ENCODE assay signal across 11 mouse cellular contexts in the genomic region with DNA sequence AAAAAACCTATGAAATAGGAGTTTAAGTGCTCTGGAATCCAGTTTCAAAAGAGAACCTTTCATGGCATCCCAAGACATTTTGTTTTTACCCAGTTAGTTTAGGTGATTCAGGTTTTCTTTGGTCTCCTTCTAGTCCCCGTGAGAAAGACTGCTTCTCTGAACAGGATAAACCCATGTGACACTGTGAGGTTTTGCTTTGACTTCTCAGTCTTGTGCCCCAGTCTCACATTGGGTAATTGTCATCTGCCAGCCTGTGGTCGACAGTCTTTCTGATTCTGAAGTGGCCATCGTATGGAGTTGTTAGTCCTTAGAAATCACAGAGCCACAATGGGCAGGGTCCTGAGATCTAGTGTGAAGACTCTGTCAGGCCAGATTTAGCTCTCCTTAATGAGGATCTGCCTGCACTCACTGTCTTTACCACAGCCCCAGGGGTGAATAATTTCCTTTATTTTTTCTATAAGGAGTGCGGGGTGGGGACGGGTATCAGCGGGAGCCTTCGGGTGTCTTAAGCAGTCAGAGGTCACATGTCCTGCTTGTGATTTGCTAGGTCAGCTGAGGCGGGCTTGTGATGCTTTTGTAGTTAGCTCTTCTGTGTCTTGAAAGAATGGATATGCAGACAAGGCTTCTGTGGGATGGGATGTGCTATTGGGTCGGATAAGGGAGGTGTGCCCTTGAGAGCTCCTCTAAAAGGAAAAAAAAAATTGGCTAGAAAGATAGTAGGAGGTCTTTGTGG.
A peak's percentile ranks its signal among the peaks of the same experiment; 100 is the strongest.
DNase-seq lines count a peak whose midpoint lies in the region; ATAC-seq and TF ChIP-seq lines count a peak whose summit lies in the region.
"Had no signal": no experiment of that assay in that cellular context is flagged by ENCODE, and none has a peak within 500 bp of the region (broad histone marks: within the 10 kb centered on the region; RNA-seq: fewer than 3 reads in every experiment).

No protein-coding gene starts in this region.

- no peaks in the 10 kb centered on the region for H3K36me3 ChIP-seq in stomach, embryonic 15.5 days
- no peaks in the 10 kb centered on the region for H3K36me3 ChIP-seq in stomach, postnatal 0 days (ENCODE audit: control insufficient read depth, insufficient read depth, low read length)
- H3K36me3 ChIP-seq in midbrain, embryonic 11.5 days (ENCODE audit: control insufficient read depth, insufficient read depth, low read length), result no peaks in the 10 kb centered on the region
- H3K36me3 ChIP-seq: hindbrain, embryonic 15.5 days; liver, embryonic 15.5 days had no signal

- no peaks in the 10 kb centered on the region for H3K27me3 ChIP-seq in stomach, embryonic 15.5 days (replicated peaks)
- no peaks in the 10 kb centered on the region for H3K27me3 ChIP-seq in stomach, postnatal 0 days (ENCODE audit: control insufficient read depth, insufficient read depth, low read length)
- no peaks in the 10 kb centered on the region for H3K27me3 ChIP-seq in midbrain, embryonic 11.5 days (ENCODE audit: control insufficient read depth, insufficient read depth, low read length)
- H3K27me3 ChIP-seq: hindbrain, embryonic 15.5 days; liver, embryonic 15.5 days had no signal

- H3K4me1 ChIP-seq in stomach, embryonic 15.5 days, result peaks cover 11% of the 10 kb centered on the region
- peaks cover 5% of the 10 kb centered on the region; the same call in 1 of the 2 replicates for H3K4me1 ChIP-seq in stomach, postnatal 0 days (replicated peaks; ENCODE audit: control insufficient read depth, insufficient read depth)
- peaks cover 12% of the 10 kb centered on the region for H3K4me1 ChIP-seq in midbrain, embryonic 11.5 days (ENCODE audit: control insufficient read depth, insufficient read depth, low read length)

- intact Hi-C loops in gastrocnemius, postnatal 36 days (cut with DNase I), result no loop called here
- intact Hi-C loops in left cerebral cortex, postnatal 10 days (cut with DNase I), result no loop called here

- no peaks in the 10 kb centered on the region for H3K9me3 ChIP-seq in stomach, embryonic 15.5 days
- no peaks in the 10 kb centered on the region for H3K9me3 ChIP-seq in stomach, postnatal 0 days (ENCODE audit: control insufficient read depth, low read length)
- H3K9me3 ChIP-seq in midbrain, embryonic 11.5 days (ENCODE audit: control insufficient read depth, low read length), result no peaks in the 10 kb centered on the region
- H3K9me3 ChIP-seq: hindbrain, embryonic 15.5 days; liver, embryonic 15.5 days had no signal

- WGBS in stomach, embryonic 15.5 days, result 63% methylated on average over 9 of the region's 9 CpGs
- WGBS in stomach, postnatal 0 days, result 73% methylated on average over 9 of the region's 9 CpGs
- 27% methylated on average over 9 of the region's 9 CpGs for WGBS in midbrain, embryonic 11.5 days

- ATAC-seq in stomach, embryonic 15.5 days (ENCODE audit: insufficient read depth, low FRiP score, low read depth), result no peak
- ATAC-seq in stomach, postnatal 0 days (ENCODE audit: low FRiP score, low TSS enrichment), result no peak
- ATAC-seq in midbrain, embryonic 11.5 days (ENCODE audit: low FRiP score), result peak; percentile 33

- DNase-seq in embryo, embryonic 9.5 days (ENCODE audit: extremely low spot score), result peak; percentile 8
- no peak for DNase-seq in embryo, embryonic 10 days (ENCODE audit: low spot score)
- no peak for DNase-seq in stomach, postnatal 0 days (ENCODE audit: low spot score)
- DNase-seq in midbrain, embryonic 11.5 days (ENCODE audit: low spot score, missing footprints), result peak; percentile 84
- DNase-seq in gastrocnemius, postnatal 36 days, result no peak
- DNase-seq in left cerebral cortex, postnatal 10 days (ENCODE audit: extremely low spot score in 1 of 2, low spot score in 2 of 2), result no peak
- no peak for DNase-seq in urinary bladder, adult 2 months (ENCODE audit: low spot score)
- DNase-seq: heart, adult 18-20 months had no signal

- no peak overlapping the region for H3K9ac ChIP-seq in stomach, embryonic 15.5 days
- no peak overlapping the region for H3K9ac ChIP-seq in stomach, postnatal 0 days (ENCODE audit: low read length)
- H3K9ac ChIP-seq in midbrain, embryonic 11.5 days (ENCODE audit: low read length), result no peak overlapping the region
- H3K9ac ChIP-seq: hindbrain, embryonic 15.5 days; liver, embryonic 15.5 days had no signal

- TF ChIP-seq CTCF in stomach, postnatal 0 days (IDR thresholded peaks at IDR 0.05; ENCODE audit: low read depth), result no peak

- H3K4me2 ChIP-seq in stomach, embryonic 15.5 days, result no peak overlapping the region
- H3K4me2 ChIP-seq in stomach, postnatal 0 days (replicated peaks; ENCODE audit: low read depth), result no peak overlapping the region
- H3K4me2 ChIP-seq in midbrain, embryonic 11.5 days, result no peak overlapping the region
- H3K4me2 ChIP-seq: hindbrain, embryonic 15.5 days; liver, embryonic 15.5 days had no signal

- TF ChIP-seq EP300 in stomach, postnatal 0 days (optimal IDR thresholded peaks at IDR 0.05), result no peak

- H3K27ac ChIP-seq in stomach, embryonic 15.5 days, result peak overlapping the region; percentile 73; the same call in 1 of the 2 replicates
- H3K27ac ChIP-seq in stomach, postnatal 0 days (replicated peaks), result no peak overlapping the region
- H3K27ac ChIP-seq in midbrain, embryonic 11.5 days (ENCODE audit: low read depth, low read length), result no peak overlapping the region
- H3K27ac ChIP-seq: hindbrain, embryonic 15.5 days; liver, embryonic 15.5 days had no signal

- H3K4me3 ChIP-seq in stomach, embryonic 15.5 days (replicated peaks), result no peak overlapping the region
- no peak overlapping the region for H3K4me3 ChIP-seq in stomach, postnatal 0 days (ENCODE audit: low read depth, low read length)
- no peak overlapping the region for H3K4me3 ChIP-seq in midbrain, embryonic 11.5 days (ENCODE audit: low read depth, low read length)
- H3K4me3 ChIP-seq: hindbrain, embryonic 15.5 days; liver, embryonic 15.5 days had no signal

Comparison
In these comparisons a context has a peak if more than half of its experiments do, and no peak if none do; other contexts are left out.
1. DNase-seq: peak in embryo, embryonic 9.5 days (single experiment) and midbrain, embryonic 11.5 days (single experiment); none in embryo, embryonic 10 days (single experiment), stomach, postnatal 0 days (single experiment), gastrocnemius, postnatal 36 days (0 of 2), left cerebral cortex, postnatal 10 days (0 of 2) and urinary bladder, adult 2 months (single experiment).